Mouse (Mus musculus) thymus, postnatal 14 days (tissue): ENCODE measurements around the gene Klhl10.
A peak's percentile ranks its signal among the peaks of the same experiment; 100 is the strongest.

Source experiments
- DNase-seq: peaks from one replicate; pipeline ENCODE4 v3.0.0; 2021

Gene Klhl10

GRCm38 (mm10) chr11:100465833-100466232, 24.1 kb downstream of the Klhl10 start:
- DNase-seq, result no peak

GRCm38 (mm10) chr11:100471352-100472196, 29.9 kb downstream of the Klhl10 start:
- no peak for DNase-seq

- peak; percentile 92 for DNase-seq
Measured at GRCm38 (mm10) chr11:100472197-100472934, 30.6 kb downstream of the Klhl10 start, which contains the start of gene Klhl11. TSS of gene Klhl11 (minus strand) at chr11:100472741.

- DNase-seq, result no peak
Measured at GRCm38 (mm10) chr11:100472935-100473295, 31.2 kb downstream of the Klhl10 start.

GRCm38 (mm10) chr11:100476281-100476680, 34.6 kb downstream of the Klhl10 start:
- no peak for DNase-seq

GRCm38 (mm10) chr11:100479152-100479551, 37.4 kb downstream of the Klhl10 start:
- no peak for DNase-seq

GRCm38 (mm10) chr11:100484461-100484860, 42.7 kb downstream of the Klhl10 start:
- no peak for DNase-seq

- peak; percentile 55 for DNase-seq
Measured at GRCm38 (mm10) chr11:100485801-100486538, 44.3 kb downstream of the Klhl10 start.

- DNase-seq, result peak; percentile 10
Measured at GRCm38 (mm10) chr11:100490951-100491350, 49.2 kb downstream of the Klhl10 start.

GRCm38 (mm10) chr11:100493771-100494170, 52.1 kb downstream of the Klhl10 start:
- DNase-seq, result no peak

GRCm38 (mm10) chr11:100500241-100500640, 58.5 kb downstream of the Klhl10 start:
- no peak for DNase-seq

GRCm38 (mm10) chr11:100500651-100501050, 58.9 kb downstream of the Klhl10 start:
- DNase-seq, result no peak

GRCm38 (mm10) chr11:100501321-100501720, 59.6 kb downstream of the Klhl10 start:
- DNase-seq, result no peak

- no peak for DNase-seq
Measured at GRCm38 (mm10) chr11:100504990-100505660, 63.4 kb downstream of the Klhl10 start.

- no peak for DNase-seq
Measured at GRCm38 (mm10) chr11:100505997-100506396, 64.3 kb downstream of the Klhl10 start.
